Mouse (Mus musculus) forebrain, embryonic 10.5 days (tissue): ENCODE results near the gene C530008M17Rik. TPM values are rescaled to one million over a fixed set of nuclear protein-coding genes. Genes with fewer than 3 reads are reported as not detected.

ENCODE experiments used
- DNase-seq: peaks from one replicate; pipeline ENCODE4 v3.0.0-alpha.2; 2017; ENCODE audit warnings: low spot score; ENCODE audit errors: extremely low spot score
- H3K27ac ChIP-seq: fragments of 300-500 bp; sonication (generic); 2 replicates; pipeline ENCODE4 v1.5.1; 2016; ENCODE audit warnings: mild to moderate bottlenecking
- H3K27me3 ChIP-seq: fragments of 300-500 bp; sonication (generic); 2 replicates; pipeline ENCODE4 v1.6.1; 2016; ENCODE audit warnings: mild to moderate bottlenecking; ENCODE audit not compliant: poor library complexity, severe bottlenecking
- H3K36me3 ChIP-seq: fragments of 300-500 bp; sonication (generic); replicated peaks from 2 replicates; pipeline ENCODE4 v1.6.1; 2016; ENCODE audit warnings: mild to moderate bottlenecking, moderate library complexity
- H3K4me1 ChIP-seq: fragments of 300-500 bp; sonication (generic); 2 replicates; pipeline ENCODE4 v1.6.1; 2016
- H3K4me3 ChIP-seq: fragments of 300-500 bp; sonication (generic); 2 replicates; pipeline ENCODE4 v1.5.1; 2016; ENCODE audit warnings: mild to moderate bottlenecking, moderate library complexity
- H3K9me3 ChIP-seq: fragments of 300-500 bp; sonication (generic); 2 replicates; pipeline ENCODE4 v1.6.1; 2016; ENCODE audit warnings: mild to moderate bottlenecking, moderate library complexity
- WGBS: fragments of 180-500 bp; shearing (Covaris S2); methylation state at CpG from one replicate; pipeline ENCODE4 v1.1.7; 2016; 5-methylcytosine and 5-hydroxymethylcytosine counted together
- polyA plus RNA-seq: library from polyadenylated mRNA; unstranded; fragments of >200 nt; fragmentation: Nextera tagmentation; extraction: Ambion mirVana; gene quantifications from 2 replicates; pipeline ENCODE4 v1.2.1, GENCODE M21; 2016

Gene C530008M17Rik
- polyA plus RNA-seq, 1 experiment from 2014 or later, result 31.6 TPM

GRCm38 (mm10) chr5:76726518-76727103 lies 70.3 kb downstream of the C530008M17Rik start:
- H3K4me3 ChIP-seq, result no peak overlapping the region
- no peak overlapping the region for H3K27ac ChIP-seq
- H3K36me3 ChIP-seq, result peaks cover 74% of the 10 kb centered on the region
- H3K9me3 ChIP-seq, result peaks cover 30% of the 10 kb centered on the region
- 93% methylated on average over 8 of the region's 8 CpGs for WGBS
- DNase-seq, result no peak
- no peaks in the 10 kb centered on the region for H3K27me3 ChIP-seq
- no peaks in the 10 kb centered on the region for H3K4me1 ChIP-seq

- H3K36me3 ChIP-seq, result peaks cover 29% of the 10 kb centered on the region
- H3K4me3 ChIP-seq, result no peak overlapping the region
- H3K9me3 ChIP-seq, result no peaks in the 10 kb centered on the region
- no peaks in the 10 kb centered on the region for H3K27me3 ChIP-seq
- DNase-seq, result no peak
- WGBS, result 89% methylated on average over 6 of the region's 6 CpGs
- no peaks in the 10 kb centered on the region for H3K4me1 ChIP-seq
- no peak overlapping the region for H3K27ac ChIP-seq
Observed at GRCm38 (mm10) chr5:76733055-76733641, 76.8 kb downstream of the C530008M17Rik start.

GRCm38 (mm10) chr5:76741463-76741862 lies 85.2 kb downstream of the C530008M17Rik start:
- no peaks in the 10 kb centered on the region for H3K9me3 ChIP-seq
- H3K27me3 ChIP-seq, result no peaks in the 10 kb centered on the region
- peaks cover 79% of the 10 kb centered on the region for H3K36me3 ChIP-seq
- WGBS, result 92% methylated on average over 6 of the region's 6 CpGs
- H3K4me1 ChIP-seq, result peaks cover 4% of the 10 kb centered on the region
- H3K4me3 ChIP-seq, result no peak overlapping the region
- no peak for DNase-seq
- no peak overlapping the region for H3K27ac ChIP-seq

GRCm38 (mm10) chr5:76742076-76742475 lies 85.8 kb downstream of the C530008M17Rik start:
- DNase-seq, result no peak
- Histone ChIP-seq H3K4me1 (peaks cover 4% of the 10 kb centered on the region), H3K4me3 (no peak overlapping the region), H3K27me3 (no peaks in the 10 kb centered on the region), H3K36me3 (peaks cover 79% of the 10 kb centered on the region), H3K27ac (no peak overlapping the region), H3K9me3 (no peaks in the 10 kb centered on the region)
- 98% methylated on average over 6 of the region's 6 CpGs for WGBS

GRCm38 (mm10) chr5:76744737-76745209 lies 88.5 kb downstream of the C530008M17Rik start:
- Histone ChIP-seq H3K27me3 (no peaks in the 10 kb centered on the region), H3K4me1 (peaks cover 4% of the 10 kb centered on the region), H3K4me3 (no peak overlapping the region), H3K27ac (peak overlapping the region; percentile 48; the same call in 1 of the 2 replicates), H3K9me3 (no peaks in the 10 kb centered on the region), H3K36me3 (peaks cover 55% of the 10 kb centered on the region)
- WGBS, result 90% methylated on average over 9 of the region's 9 CpGs
- DNase-seq, result no peak

GRCm38 (mm10) chr5:76747851-76748250 lies 91.5 kb downstream of the C530008M17Rik start:
- peaks cover 24% of the 10 kb centered on the region for H3K36me3 ChIP-seq
- DNase-seq, result no peak
- no peaks in the 10 kb centered on the region for H3K27me3 ChIP-seq
- no peak overlapping the region for H3K27ac ChIP-seq
- H3K4me3 ChIP-seq, result no peak overlapping the region
- peaks cover 12% of the 10 kb centered on the region for H3K4me1 ChIP-seq
- WGBS, result 70% methylated on average over 7 of the region's 7 CpGs
- H3K9me3 ChIP-seq, result no peaks in the 10 kb centered on the region

- no peak overlapping the region for H3K4me3 ChIP-seq
- no peaks in the 10 kb centered on the region for H3K36me3 ChIP-seq
- DNase-seq, result no peak
- 0 out of 2 replicates have a peak overlapping the region, but pooled peaks have one; percentile 20 for H3K27ac ChIP-seq
- H3K4me1 ChIP-seq, result peaks cover 8% of the 10 kb centered on the region; the same call in 1 of the 2 replicates
- WGBS, result 54% methylated on average over 5 of the region's 5 CpGs
- no peaks in the 10 kb centered on the region for H3K9me3 ChIP-seq
- H3K27me3 ChIP-seq, result no peaks in the 10 kb centered on the region
Observed at GRCm38 (mm10) chr5:76752351-76752750, 96.0 kb downstream of the C530008M17Rik start.

GRCm38 (mm10) chr5:76760349-76760748 lies 104.0 kb downstream of the C530008M17Rik start:
- 80% methylated on average over 3 of the region's 3 CpGs for WGBS
- Histone ChIP-seq H3K27me3 (no peaks in the 10 kb centered on the region), H3K9me3 (no peaks in the 10 kb centered on the region), H3K4me3 (no peak overlapping the region), H3K27ac (no peak overlapping the region), H3K4me1 (peaks cover 38% of the 10 kb centered on the region), H3K36me3 (peaks cover 49% of the 10 kb centered on the region)
- DNase-seq, result no peak

GRCm38 (mm10) chr5:76762030-76762698 lies 105.9 kb downstream of the C530008M17Rik start:
- H3K36me3 ChIP-seq, result peaks cover 67% of the 10 kb centered on the region
- H3K27ac ChIP-seq, result peak overlapping the region; percentile 48
- DNase-seq, result no peak
- H3K4me3 ChIP-seq, result no peak overlapping the region
- H3K9me3 ChIP-seq, result peaks cover 8% of the 10 kb centered on the region
- 71% methylated on average over 14 of the region's 14 CpGs for WGBS
- peaks cover 38% of the 10 kb centered on the region for H3K4me1 ChIP-seq
- no peaks in the 10 kb centered on the region for H3K27me3 ChIP-seq

GRCm38 (mm10) chr5:76763148-76763701 lies 106.9 kb downstream of the C530008M17Rik start:
- Histone ChIP-seq H3K4me3 (no peak overlapping the region), H3K36me3 (peaks cover 78% of the 10 kb centered on the region), H3K27ac (peak overlapping the region; percentile 48), H3K4me1 (peaks cover 38% of the 10 kb centered on the region), H3K27me3 (no peaks in the 10 kb centered on the region), H3K9me3 (peaks cover 8% of the 10 kb centered on the region)
- WGBS, result 80% methylated on average over 10 of the region's 10 CpGs
- no peak for DNase-seq

GRCm38 (mm10) chr5:76763731-76764130 lies 107.4 kb downstream of the C530008M17Rik start:
- peaks cover 82% of the 10 kb centered on the region for H3K36me3 ChIP-seq
- WGBS, result 88% methylated on average over 6 of the region's 6 CpGs

GRCm38 (mm10) chr5:76769014-76769413 lies 112.7 kb downstream of the C530008M17Rik start:
- H3K27ac ChIP-seq, result no peak overlapping the region
- H3K36me3 ChIP-seq, result peaks cover 73% of the 10 kb centered on the region
- WGBS, result 76% methylated on average over 3 of the region's 3 CpGs
- no peak for DNase-seq
- H3K4me1 ChIP-seq, result 0 out of 2 replicates have a peak, but pooled peaks cover 3% of the 10 kb centered on the region
- H3K4me3 ChIP-seq, result no peak overlapping the region
- H3K27me3 ChIP-seq, result no peaks in the 10 kb centered on the region
- peaks cover 8% of the 10 kb centered on the region for H3K9me3 ChIP-seq

More at GRCm38 (mm10) chr5:76763731-76764130, 107.4 kb downstream of the C530008M17Rik start:
- peaks cover 35% of the 10 kb centered on the region for H3K4me1 ChIP-seq
- no peak overlapping the region for H3K4me3 ChIP-seq
- H3K27me3 ChIP-seq, result no peaks in the 10 kb centered on the region
- DNase-seq, result no peak
- peak overlapping the region; percentile 48; the same call in 1 of the 2 replicates for H3K27ac ChIP-seq
- peaks cover 8% of the 10 kb centered on the region for H3K9me3 ChIP-seq
